Comparison of ENCODE assay signal across 28 mouse cellular contexts in the genomic region with DNA sequence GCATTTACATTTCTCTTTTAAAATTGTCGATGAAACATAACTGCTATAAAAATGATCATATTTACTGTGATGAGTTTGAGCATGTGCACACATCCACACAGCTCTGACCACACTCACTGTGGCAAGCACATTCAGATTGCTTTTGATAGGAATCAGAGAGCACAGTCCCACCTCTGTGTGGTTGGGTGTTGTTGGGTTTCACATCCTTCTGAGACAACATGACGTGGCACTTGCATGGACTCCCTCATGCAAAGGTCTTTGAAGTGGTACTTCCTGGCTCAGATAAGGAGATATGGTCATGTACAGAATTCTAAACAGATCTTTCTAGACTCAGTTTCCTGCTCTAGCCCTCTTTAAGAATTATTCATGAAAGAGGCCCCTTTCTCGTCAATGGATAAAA.
DNase-seq lines count a peak whose midpoint lies in the region; ATAC-seq and TF ChIP-seq lines count a peak whose summit lies in the region.
"Had no signal": no experiment of that assay in that cellular context is flagged by ENCODE, and none has a peak within 500 bp of the region (broad histone marks: within the 10 kb centered on the region; RNA-seq: fewer than 3 reads in every experiment).

No protein-coding gene starts in this region.

- TF ChIP-seq RAD21 in CH12.LX (IDR thresholded peaks at IDR 0.05; ENCODE audit: low read depth, low read length) = no peak

- dilution Hi-C loops in CH12.LX (cut with MboI; ENCODE audit: extremely low pct_ligation_motif_present, extremely low pct_unique_long_range_greater_than_20kb, low sequenced_read_pairs) = no loop called here

- H3K9ac ChIP-seq in CH12.LX (ENCODE audit: insufficient read depth, low read depth) = no peak overlapping the region
- H3K9ac ChIP-seq in kidney, embryonic 15.5 days = no peak overlapping the region
- H3K9ac ChIP-seq in heart, embryonic 11.5 days (ENCODE audit: low read depth, low read length) = no peak overlapping the region
- H3K9ac ChIP-seq: limb, embryonic 13.5 days; lung, embryonic 15.5 days; midbrain, embryonic 15.5 days; neural tube, embryonic 15.5 days had no signal

- no peak for TF ChIP-seq CTCF in CH12.LX (conservative IDR thresholded peaks at IDR 0.05 in 1 of 2, IDR thresholded peaks at IDR 0.05 in 1 of 2; ENCODE audit: low read depth in 2 of 2, low read length in 2 of 2)
- no peak for TF ChIP-seq CTCF in layer of hippocampus, adult 2 months (conservative IDR thresholded peaks at IDR 0.05)

- H3K27ac ChIP-seq in CH12.LX (ENCODE audit: insufficient read depth, low read depth) = no peak overlapping the region
- no peak overlapping the region for H3K27ac ChIP-seq in kidney, embryonic 15.5 days
- H3K27ac ChIP-seq in heart, embryonic 11.5 days (ENCODE audit: low read depth, low read length) = no peak overlapping the region
- no peak overlapping the region for H3K27ac ChIP-seq in layer of hippocampus, adult 2 months
- H3K27ac ChIP-seq: gastrocnemius, adult 2 months; limb, embryonic 13.5 days; lung, embryonic 15.5 days; macrophage; midbrain, embryonic 10.5 days; midbrain, embryonic 15.5 days; neural tube, embryonic 15.5 days had no signal

- peaks cover 0 to 5% of the 10 kb centered on the region in 2 experiments; a peak in 1 of 4 replicates for H3K4me1 ChIP-seq in CH12.LX (ENCODE audit: control insufficient read depth in 1 of 2, insufficient read depth in 2 of 2)
- H3K4me1 ChIP-seq in kidney, embryonic 15.5 days = no peaks in the 10 kb centered on the region
- no peaks in the 10 kb centered on the region for H3K4me1 ChIP-seq in heart, embryonic 11.5 days (ENCODE audit: control insufficient read depth, insufficient read depth, low read length)
- H3K4me1 ChIP-seq: limb, embryonic 13.5 days; lung, embryonic 15.5 days; midbrain, embryonic 10.5 days; midbrain, embryonic 15.5 days; neural tube, embryonic 15.5 days had no signal

- no peak for ATAC-seq in kidney, embryonic 15.5 days (replicated peaks; ENCODE audit: low FRiP score)
- ATAC-seq in heart, embryonic 11.5 days (replicated peaks; ENCODE audit: insufficient number of reproducible peaks, low FRiP score, low TSS enrichment) = no peak
- ATAC-seq: forebrain, embryonic 14.5 days; hindbrain, embryonic 16.5 days; intestine, embryonic 16.5 days; midbrain, embryonic 15.5 days had no signal

- H3K4me2 ChIP-seq in CH12.LX (ENCODE audit: insufficient read depth, low read depth, poor library complexity, severe bottlenecking) = no peak overlapping the region
- no peak overlapping the region for H3K4me2 ChIP-seq in kidney, embryonic 15.5 days
- H3K4me2 ChIP-seq in heart, embryonic 11.5 days = no peak overlapping the region
- H3K4me2 ChIP-seq: limb, embryonic 13.5 days; liver, embryonic 11.5 days; lung, embryonic 15.5 days; midbrain, embryonic 15.5 days; neural tube, embryonic 15.5 days had no signal

- peak; percentile 76 for DNase-seq in CD4-positive helper T cell, adult 2 months (ENCODE audit: low read depth, low spot score)
- DNase-seq in CH12.LX (ENCODE audit: extremely low read depth) = peak; percentile 46
- peak; percentile 73 for DNase-seq in induced T-regulatory cell, adult 2 months (ENCODE audit: low read depth)
- peak; percentile 14 for DNase-seq in naive thymus-derived CD4-positive, alpha-beta T cell, adult 2 months (ENCODE audit: low read depth)
- no peak for DNase-seq in layer of hippocampus, adult 2 months (ENCODE audit: low spot score in 2 of 2)
- no peak for DNase-seq in frontal cortex, postnatal 14 days (ENCODE audit: low spot score in 2 of 2)
- DNase-seq: adrenal gland, adult 2 months; B cell, adult 2 months; cerebellum, adult 2 months; cerebellum, postnatal 14 days; gastrocnemius, adult 2 months; kidney, adult 8-10 months; kidney, postnatal 10 days; right cerebral cortex, adult 18-20 months; spleen, adult 18-20 months had no signal

- H3K27me3 ChIP-seq in CH12.LX (replicated peaks) = no peaks in the 10 kb centered on the region
- no peaks in the 10 kb centered on the region for H3K27me3 ChIP-seq in kidney, embryonic 15.5 days
- H3K27me3 ChIP-seq in heart, embryonic 11.5 days (ENCODE audit: control insufficient read depth, insufficient read depth, low read length) = no peaks in the 10 kb centered on the region
- H3K27me3 ChIP-seq: limb, embryonic 13.5 days; lung, embryonic 15.5 days; midbrain, embryonic 15.5 days; neural tube, embryonic 15.5 days had no signal

- in situ Hi-C loops in CH12.LX (cut with MboI; ENCODE audit: low pct_ligation_motif_present, low pct_unique_long_range_greater_than_20kb, low sequenced_read_pairs) = no loop called here

- H3K4me3 ChIP-seq in CH12.LX (replicated peaks in 1 of 3; ENCODE audit: low read depth in 2 of 3, low read length in 2 of 3, poor library complexity in 1 of 3) = no peak overlapping the region
- H3K4me3 ChIP-seq in kidney, embryonic 15.5 days (replicated peaks) = no peak overlapping the region
- no peak overlapping the region for H3K4me3 ChIP-seq in heart, embryonic 11.5 days (ENCODE audit: low read depth, low read length)
- no peak overlapping the region for H3K4me3 ChIP-seq in layer of hippocampus, adult 2 months
- H3K4me3 ChIP-seq: gastrocnemius, adult 2 months; limb, embryonic 13.5 days; lung, embryonic 15.5 days; midbrain, embryonic 10.5 days; midbrain, embryonic 15.5 days; myocyte; neural tube, embryonic 15.5 days had no signal

- WGBS in kidney, embryonic 15.5 days = 80% methylated on average over 3 of the region's 3 CpGs
- 85% methylated on average over 3 of the region's 3 CpGs for WGBS in heart, embryonic 11.5 days (ENCODE audit: insufficient replicate concordance)

- H3K36me3 ChIP-seq in CH12.LX (replicated peaks in 1 of 2; ENCODE audit: control insufficient read depth in 1 of 2, insufficient read depth in 1 of 2, low read length in 1 of 2) = no peaks in the 10 kb centered on the region
- no peaks in the 10 kb centered on the region for H3K36me3 ChIP-seq in kidney, embryonic 15.5 days
- no peaks in the 10 kb centered on the region for H3K36me3 ChIP-seq in heart, embryonic 11.5 days (ENCODE audit: control insufficient read depth, insufficient read depth, low read length)
- H3K36me3 ChIP-seq: limb, embryonic 13.5 days; lung, embryonic 15.5 days; midbrain, embryonic 10.5 days; midbrain, embryonic 15.5 days; neural tube, embryonic 15.5 days had no signal

- peak; percentile 57 for TF ChIP-seq EP300 in CH12.LX (IDR thresholded peaks at IDR 0.05; ENCODE audit: low read length)

- no peaks in the 10 kb centered on the region for H3K9me3 ChIP-seq in CH12.LX (replicated peaks; ENCODE audit: low read length)
- H3K9me3 ChIP-seq in kidney, embryonic 15.5 days (replicated peaks) = no peaks in the 10 kb centered on the region
- no peaks in the 10 kb centered on the region for H3K9me3 ChIP-seq in heart, embryonic 11.5 days (replicated peaks; ENCODE audit: control insufficient read depth, low read length)
- H3K9me3 ChIP-seq: limb, embryonic 13.5 days; lung, embryonic 15.5 days; midbrain, embryonic 10.5 days; midbrain, embryonic 15.5 days; neural tube, embryonic 15.5 days had no signal

- no peaks in the 10 kb centered on the region for H3K79me2 ChIP-seq in CH12.LX (replicated peaks; ENCODE audit: control insufficient read depth, extremely low read depth, insufficient read depth, poor library complexity, severe bottlenecking)

- no peak for TF ChIP-seq POLR2A in CH12.LX (IDR thresholded peaks at IDR 0.05; ENCODE audit: low read depth, low read length)

TF ChIP-seq in CH12.LX, 34 proteins besides CTCF, POLR2A, EP300 and RAD21:
- TF ChIP-seq MAX (IDR thresholded peaks at IDR 0.05; ENCODE audit: low read length) = no peak
- TF ChIP-seq ZC3H11A (IDR thresholded peaks at IDR 0.05; ENCODE audit: low read depth, low read length) = no peak
- no peak for TF ChIP-seq SIN3A (IDR thresholded peaks at IDR 0.05; ENCODE audit: low read length)
- TF ChIP-seq ELF1 (IDR thresholded peaks at IDR 0.05; ENCODE audit: low read depth, low read length) = 0 out of 2 replicates have a peak, but pooled peaks have one; percentile 11
- peak; percentile 44; the same call in 1 of the 2 replicates for TF ChIP-seq BHLHE40 (IDR thresholded peaks at IDR 0.05; ENCODE audit: low read depth, low read length)
- TF ChIP-seq JUN (IDR thresholded peaks at IDR 0.05; ENCODE audit: insufficient read depth, low read depth, low read length) = no peak
- TF ChIP-seq NRF1 (IDR thresholded peaks at IDR 0.05; ENCODE audit: low read depth, low read length) = no peak
- TF ChIP-seq IRF4 (IDR thresholded peaks at IDR 0.05; ENCODE audit: low read depth, low read length) = peak; percentile 70
- TF ChIP-seq ETS1 (conservative IDR thresholded peaks at IDR 0.05; ENCODE audit: low read depth, low read length) = no peak
- no peak for TF ChIP-seq RCOR1 (conservative IDR thresholded peaks at IDR 0.05; ENCODE audit: low read depth, low read length)
- 0 out of 2 replicates have a peak, but pooled peaks have one; percentile 23 for TF ChIP-seq JUND (conservative IDR thresholded peaks at IDR 0.05; ENCODE audit: low read depth, low read length)
- TF ChIP-seq ZNF384 (IDR thresholded peaks at IDR 0.05; ENCODE audit: low read depth, low read length) = no peak
- TF ChIP-seq SMC3 (IDR thresholded peaks at IDR 0.05; ENCODE audit: low read depth, low read length) = no peak
- no peak for TF ChIP-seq USF1 (IDR thresholded peaks at IDR 0.05; ENCODE audit: low read depth, low read length)
- TF ChIP-seq MAZ (IDR thresholded peaks at IDR 0.05; ENCODE audit: low read depth, low read length) = no peak
- no peak for TF ChIP-seq CHD2 (IDR thresholded peaks at IDR 0.05; ENCODE audit: low read length)
- TF ChIP-seq GABPA (IDR thresholded peaks at IDR 0.05; ENCODE audit: insufficient replicate concordance, low read depth, low read length) = no peak
- TF ChIP-seq TBP (conservative IDR thresholded peaks at IDR 0.05; ENCODE audit: low read depth, low read length) = no peak

Comparison
In these comparisons a context has a peak if more than half of its experiments do, and no peak if none do; other contexts are left out.
1. DNase-seq: peak in CD4-positive helper T cell, adult 2 months (single experiment), CH12.LX (single experiment), induced T-regulatory cell, adult 2 months (single experiment) and naive thymus-derived CD4-positive, alpha-beta T cell, adult 2 months (single experiment); none in layer of hippocampus, adult 2 months (0 of 2) and frontal cortex, postnatal 14 days (0 of 2).